Mouse (Mus musculus) CH12.LX (cell line): ENCODE results near the gene Cdc40. TPM values are rescaled to one million over a fixed set of nuclear protein-coding genes. Genes with fewer than 3 reads are reported as not detected.
A peak's percentile ranks its signal among the peaks of the same experiment; 100 is the strongest.

Experiments
- DNase-seq: peaks from one replicate; pipeline ENCODE4 v3.0.0-alpha.2; 2013; ENCODE audit errors: extremely low read depth
- H3K27ac ChIP-seq: 2 replicates; pipeline ENCODE4 v1.5.1; 2012; ENCODE audit warnings: low read depth, mild to moderate bottlenecking, control low read depth, moderate library complexity; ENCODE audit not compliant: insufficient read depth
- H3K27me3 ChIP-seq: replicated peaks from 2 replicates; pipeline ENCODE3; 2012; ENCODE audit warnings: inconsistent platforms
- H3K36me3 ChIP-seq, 2 experiments: replicated peaks in 1 of 2; 2 replicates each; pipeline versions ENCODE3 to v1.6.1; 2012; ENCODE audit warnings: inconsistent platforms in 1 of 2, low read length in 1 of 2, mild to moderate bottlenecking in 1 of 2, mixed read lengths in 1 of 2, moderate library complexity in 1 of 2; ENCODE audit not compliant: control insufficient read depth in 1 of 2, insufficient read depth in 1 of 2
- H3K4me1 ChIP-seq, 2 experiments: 2 replicates each; pipeline ENCODE4 v1.6.1; 2012; ENCODE audit warnings: inconsistent platforms in 1 of 2, moderate library complexity in 1 of 2; ENCODE audit not compliant: insufficient read depth in 2 of 2, control insufficient read depth in 1 of 2
- H3K4me2 ChIP-seq: 2 replicates; pipeline ENCODE4 v1.6.1; 2012; ENCODE audit warnings: low read depth, mild to moderate bottlenecking, control low read depth; ENCODE audit not compliant: poor library complexity, insufficient read depth, severe bottlenecking
- H3K4me3 ChIP-seq, 3 experiments: fragments of 150-350 bp in 1 of 3; sonication (generic) in 1 of 3; replicated peaks in 1 of 3; 2 replicates each; pipeline versions ENCODE3 to v1.5.1; 2011 to 2012; ENCODE audit warnings: low read depth in 2 of 3, low read length in 2 of 3, mild to moderate bottlenecking in 2 of 3, moderate library complexity in 2 of 3, control low read depth in 1 of 3, improper control_type of control experiment in 1 of 3, inconsistent platforms in 1 of 3, mixed read lengths in 1 of 3; ENCODE audit not compliant: poor library complexity in 1 of 3
- H3K79me2 ChIP-seq: replicated peaks from 2 replicates; pipeline ENCODE4 v1.6.1; 2012; ENCODE audit warnings: mild to moderate bottlenecking, moderate library complexity; ENCODE audit not compliant: control insufficient read depth, poor library complexity, insufficient read depth, severe bottlenecking; ENCODE audit errors: extremely low read depth
- H3K9ac ChIP-seq: 2 replicates; pipeline ENCODE4 v1.6.1; 2012; ENCODE audit warnings: low read depth, mild to moderate bottlenecking, control low read depth, moderate library complexity; ENCODE audit not compliant: insufficient read depth
- H3K9me3 ChIP-seq: replicated peaks from 2 replicates; pipeline ENCODE3; 2012; ENCODE audit warnings: low read length, inconsistent platforms, mixed read lengths
- CHD1 ChIP-seq: IDR thresholded peaks from 2 replicates; pipeline ENCODE4 v1.6.1; 2012; ENCODE audit warnings: low read depth, low read length, improper control_type of control experiment, inconsistent platforms
- CHD2 ChIP-seq: IDR thresholded peaks from 2 replicates; pipeline ENCODE4 v1.6.1; 2011; ENCODE audit warnings: low read length, improper control_type of control experiment
- E2F4 ChIP-seq: IDR thresholded peaks from 2 replicates; pipeline ENCODE4 v1.6.1; 2011; ENCODE audit warnings: low read depth, low read length, improper control_type of control experiment; ENCODE audit not compliant: insufficient replicate concordance
- ELF1 ChIP-seq: IDR thresholded peaks from 2 replicates; pipeline ENCODE4 v1.6.1; 2014; ENCODE audit warnings: low read depth, mild to moderate bottlenecking, inconsistent platforms, low read length, improper control_type of control experiment
- GABPA ChIP-seq: IDR thresholded peaks from 2 replicates; pipeline ENCODE4 v1.6.1; 2012; ENCODE audit warnings: low read depth, low read length, improper control_type of control experiment, inconsistent platforms; ENCODE audit not compliant: insufficient replicate concordance
- KAT2A ChIP-seq: IDR thresholded peaks from 2 replicates; pipeline ENCODE4 v1.6.1; 2012; ENCODE audit warnings: low read length, improper control_type of control experiment, inconsistent platforms; ENCODE audit not compliant: insufficient replicate concordance
- MAFK ChIP-seq: IDR thresholded peaks from 2 replicates; pipeline ENCODE4 v1.6.1; 2011; ENCODE audit warnings: low read length, improper control_type of control experiment; ENCODE audit not compliant: insufficient replicate concordance
- MAX ChIP-seq: IDR thresholded peaks from 2 replicates; pipeline ENCODE4 v1.6.1; 2011; ENCODE audit warnings: low read length, improper control_type of control experiment
- MEF2A ChIP-seq: IDR thresholded peaks from 2 replicates; pipeline ENCODE4 v1.6.1; 2014; ENCODE audit warnings: low read depth, mild to moderate bottlenecking, inconsistent platforms, low read length, improper control_type of control experiment, borderline replicate concordance
- MYC ChIP-seq: IDR thresholded peaks from 2 replicates; pipeline ENCODE4 v1.6.1; 2011; ENCODE audit warnings: low read depth, mild to moderate bottlenecking, improper control_type of control experiment, low read length
- NELFE ChIP-seq: IDR thresholded peaks from 2 replicates; pipeline ENCODE4 v1.6.1; 2011; ENCODE audit warnings: low read depth, low read length, improper control_type of control experiment
- POLR2AphosphoS2 ChIP-seq: IDR thresholded peaks from 2 replicates; pipeline ENCODE4 v1.6.1; 2011; ENCODE audit warnings: low read depth, low read length, improper control_type of control experiment
- RAD21 ChIP-seq: IDR thresholded peaks from 2 replicates; pipeline ENCODE4 v1.6.1; 2011; ENCODE audit warnings: low read depth, mild to moderate bottlenecking, low read length, improper control_type of control experiment, moderate library complexity
- RCOR1 ChIP-seq: conservative IDR thresholded peaks from 2 replicates; pipeline ENCODE4 v1.6.1; 2012; ENCODE audit warnings: low read depth, mild to moderate bottlenecking, inconsistent platforms, low read length, improper control_type of control experiment
- SIN3A ChIP-seq: IDR thresholded peaks from 2 replicates; pipeline ENCODE4 v1.6.1; 2012; ENCODE audit warnings: low read length, improper control_type of control experiment, inconsistent platforms
- SMC3 ChIP-seq: IDR thresholded peaks from 2 replicates; pipeline ENCODE4 v1.6.1; 2011; ENCODE audit warnings: low read depth, low read length, improper control_type of control experiment
- TBP ChIP-seq: conservative IDR thresholded peaks from 2 replicates; pipeline ENCODE4 v1.6.1; 2011; ENCODE audit warnings: low read depth, low read length, improper control_type of control experiment
- UBTF ChIP-seq: IDR thresholded peaks from 2 replicates; pipeline ENCODE4 v1.6.1; 2012; ENCODE audit warnings: low read depth, mild to moderate bottlenecking, inconsistent platforms, low read length, improper control_type of control experiment, moderate library complexity
- USF2 ChIP-seq: conservative IDR thresholded peaks from 2 replicates; pipeline ENCODE4 v1.6.1; 2011; ENCODE audit warnings: low read depth, low read length, improper control_type of control experiment
- ZMIZ1 ChIP-seq: IDR thresholded peaks from 2 replicates; pipeline ENCODE4 v1.6.1; 2012; ENCODE audit warnings: low read depth, mild to moderate bottlenecking, inconsistent platforms, low read length, improper control_type of control experiment
- dilution Hi-C: fragments of 300-500 bp; cut with MboI; formaldehyde crosslinking; loops from 2 replicates; pipeline ENCODE4 v1.14.3; 2020; ENCODE audit warnings: low sequenced_read_pairs; ENCODE audit not compliant: extremely low pct_unique_long_range_greater_than_20kb, extremely low pct_ligation_motif_present
- in situ Hi-C: fragments of 300-500 bp; cut with MboI; formaldehyde crosslinking; loops from 3 replicates; pipeline ENCODE4 v1.14.3; 2019; ENCODE audit warnings: low sequenced_read_pairs, low pct_ligation_motif_present, low pct_unique_long_range_greater_than_20kb, mixed read lengths
- polyA plus RNA-seq: library from polyadenylated mRNA; unstranded; fragments of >175 nt; gene quantifications from 2 replicates; pipeline ENCODE4 v1.2.1, GENCODE M21; 2012; ENCODE audit warnings: low read depth; ENCODE audit not compliant: insufficient read length
- total RNA-seq, 2 experiments: library from RNA; depleted of rRNA; stranded (reverse); fragments of 300-350 nt in 1 of 2; fragments of >200 nt in 1 of 2; gene quantifications; 2 replicates each; pipeline ENCODE4 v1.2.3; 2012 to 2014

Cdc40 gene
- total and polyA plus RNA-seq, 3 experiments, result 10.6 to 36.0 (median 13.6) TPM

DNA sequence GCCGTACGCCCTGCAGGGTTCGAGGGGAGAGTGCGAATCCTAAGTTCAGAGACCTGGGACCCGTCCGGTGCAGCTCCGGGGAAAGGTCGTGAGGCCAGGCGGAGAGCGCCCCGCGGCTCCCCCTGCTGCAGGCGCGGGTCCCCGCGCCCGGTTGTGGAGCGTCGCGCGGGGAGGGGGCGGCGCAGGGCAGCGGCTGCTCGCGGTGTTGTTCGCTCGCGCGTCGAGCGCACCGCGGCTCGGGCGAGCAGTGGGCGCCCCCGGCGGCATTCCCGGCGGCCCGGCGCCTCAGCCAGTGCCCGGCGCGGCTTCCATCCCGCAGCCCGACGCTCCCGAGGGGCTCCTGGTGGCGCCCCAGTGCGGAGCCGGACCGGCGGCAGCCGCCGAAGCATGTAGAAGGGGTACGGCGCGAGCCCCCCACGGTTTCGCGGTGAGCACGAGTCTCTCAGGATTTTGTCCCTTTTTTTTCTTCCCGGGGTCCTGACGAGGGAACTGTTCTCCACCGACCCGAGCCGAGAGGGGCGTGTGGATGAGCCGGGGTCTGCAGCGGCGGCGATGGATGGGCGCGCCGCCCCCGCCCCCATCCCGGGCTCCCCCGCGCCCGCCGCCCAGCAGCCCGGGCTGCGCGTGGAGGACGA is 650 bp upstream of the Cdc40 start:
- Histone ChIP-seq H3K4me1 (peaks cover 0 to 16% of the 10 kb centered on the region in 2 experiments; a peak in 2 of 4 replicates), H3K9me3 (no peaks in the 10 kb centered on the region), H3K79me2 (peaks cover 16% of the 10 kb centered on the region), H3K4me2 (peak overlapping the region; percentile 99), H3K27ac (no peak overlapping the region), H3K4me3 (peak overlapping the region; percentile 44 to 95 (median 80)), H3K27me3 (peaks cover 32% of the 10 kb centered on the region), H3K9ac (no peak overlapping the region), H3K36me3 (peaks cover 0 to 18% of the 10 kb centered on the region in 2 experiments)
- TF ChIP-seq MYC (no peak), KAT2A (no peak), POLR2AphosphoS2 (no peak), CHD2 (no peak), SIN3A (no peak), MAFK (no peak), RCOR1 (no peak), RAD21 (no peak), MEF2A (no peak), TBP (no peak), CHD1 (no peak), GABPA (no peak), USF2 (no peak), NELFE (no peak), ZMIZ1 (no peak), E2F4 (no peak), MAX (no peak), SMC3 (no peak)
- no peak for DNase-seq
- in situ Hi-C loops, result no loop called here
- dilution Hi-C loops, result no loop called here

- DNase-seq, result no peak
- H3K4me1 ChIP-seq, result peaks cover 0 to 16% of the 10 kb centered on the region in 2 experiments; a peak in 2 of 4 replicates
- dilution Hi-C loops, result no loop called here
- peaks cover 0 to 28% of the 10 kb centered on the region in 2 experiments for H3K36me3 ChIP-seq
- peaks cover 23% of the 10 kb centered on the region for H3K27me3 ChIP-seq
- H3K4me3 ChIP-seq, result peak overlapping the region; percentile 92 to 100 (median 95)
- no peaks in the 10 kb centered on the region for H3K9me3 ChIP-seq
- in situ Hi-C loops, result no loop called here
- peak overlapping the region; percentile 99 for H3K9ac ChIP-seq
- peaks cover 21% of the 10 kb centered on the region for H3K79me2 ChIP-seq
- H3K4me2 ChIP-seq, result peak overlapping the region; percentile 87
- no peak for TF ChIP-seq MAFK
- no peak for TF ChIP-seq ELF1
- no peak for TF ChIP-seq UBTF
- peak overlapping the region; percentile 75; the same call in 1 of the 2 replicates for H3K27ac ChIP-seq
Observed at GRCm38 (mm10) chr10:40882333-40882732, 778 bp downstream of the Cdc40 start.
